Mouse (Mus musculus) limb, embryonic 14.5 days (tissue): ENCODE measurements around the gene Cisd1. TPM values are rescaled to one million over a fixed set of nuclear protein-coding genes. Genes with fewer than 3 reads are reported as not detected.
"Not testable (repeated sequence)": the region's sequence is repeated elsewhere in the genome, so short reads cannot be mapped to it uniquely, and the experiment has no call there.

Experiments
- ATAC-seq: fragments of 200-750 bp; cut with Nextera tagmentation; 2 replicates; pipeline ENCODE4 v1.8.0; 2017; ENCODE audit warnings: low read depth, moderate number of reproducible peaks, moderate TSS enrichment; ENCODE audit not compliant: low FRiP score
- DNase-seq: peaks from one replicate; pipeline ENCODE4 v3.0.0-alpha.2; 2015; ENCODE audit warnings: low spot score
- H3K27ac ChIP-seq: fragments of 300-500 bp; sonication (generic); replicated peaks from 2 replicates; pipeline ENCODE4 v1.5.1; 2014; ENCODE audit warnings: low read depth, mild to moderate bottlenecking, low read length, moderate library complexity, mixed read lengths
- H3K27me3 ChIP-seq: fragments of 300-500 bp; sonication (generic); 2 replicates; pipeline ENCODE4 v1.6.1; 2014; ENCODE audit warnings: low read length, mixed read lengths; ENCODE audit not compliant: control insufficient read depth, insufficient read depth
- H3K36me3 ChIP-seq: fragments of 300-500 bp; sonication (generic); 2 replicates; pipeline ENCODE4 v1.6.1; 2014; ENCODE audit warnings: mild to moderate bottlenecking, low read length, moderate library complexity, mixed read lengths; ENCODE audit not compliant: control insufficient read depth, insufficient read depth
- H3K4me1 ChIP-seq: fragments of 300-500 bp; sonication (generic); 2 replicates; pipeline ENCODE4 v1.6.1; 2014; ENCODE audit warnings: antibody characterized with exemption, low read length, mixed read lengths; ENCODE audit not compliant: control insufficient read depth, insufficient read depth
- H3K4me2 ChIP-seq: fragments of 300-500 bp; sonication (generic); replicated peaks from 2 replicates; pipeline ENCODE4 v1.6.1; 2014; ENCODE audit warnings: low read depth, mild to moderate bottlenecking, low read length, moderate library complexity; ENCODE audit not compliant: severe bottlenecking
- H3K4me3 ChIP-seq: fragments of 300-500 bp; sonication (generic); replicated peaks from 2 replicates; pipeline ENCODE4 v1.5.1; 2014; ENCODE audit warnings: low read length
- H3K9ac ChIP-seq: fragments of 300-500 bp; sonication (generic); 2 replicates; pipeline ENCODE4 v1.6.1; 2014; ENCODE audit warnings: mild to moderate bottlenecking, low read depth, low read length, moderate library complexity; ENCODE audit not compliant: severe bottlenecking
- H3K9me3 ChIP-seq: fragments of 300-500 bp; sonication (generic); 2 replicates; pipeline ENCODE4 v1.6.1; 2016; ENCODE audit warnings: low read length; ENCODE audit not compliant: control insufficient read depth
- POLR2A ChIP-seq: fragments of 200-500 bp; IDR thresholded peaks from 2 replicates; pipeline ENCODE4 v1.8.0; 2012; ENCODE audit warnings: inconsistent platforms, mild to moderate bottlenecking, moderate library complexity, borderline replicate concordance; ENCODE audit not compliant: insufficient read depth, insufficient read length; ENCODE audit errors: extremely low read depth
- whole genome bisulfite sequencing: fragments of 180-500 bp; shearing (Covaris S2); extraction: QIAGEN DNeasy Blood & Tissue Kit; methylation state at CpG from one replicate; pipeline ENCODE4 v1.1.7; 2014; 5-methylcytosine and 5-hydroxymethylcytosine counted together
- polyA plus RNA-seq, 2 experiments: library from polyadenylated mRNA; depleted of rRNA in 1 of 2; stranded (reverse) in 1 of 2; unstranded in 1 of 2; fragments of >200 nt; fragmentation: Nextera tagmentation in 1 of 2; extraction: Ambion mirVana in 1 of 2; gene quantifications; 2 replicates each; pipeline versions ENCODE4 v1.2.1 to v1.2.3; 2012 to 2014

The Cisd1 gene
- 25.0 and 35.7 TPM in 2 replicates for polyA plus RNA-seq (2012; rRNA removed)
- 79.1 and 80.0 TPM in 2 replicates for polyA plus RNA-seq (2014; fragmentation: Nextera tagmentation; extraction: Ambion mirVana)

DNA sequence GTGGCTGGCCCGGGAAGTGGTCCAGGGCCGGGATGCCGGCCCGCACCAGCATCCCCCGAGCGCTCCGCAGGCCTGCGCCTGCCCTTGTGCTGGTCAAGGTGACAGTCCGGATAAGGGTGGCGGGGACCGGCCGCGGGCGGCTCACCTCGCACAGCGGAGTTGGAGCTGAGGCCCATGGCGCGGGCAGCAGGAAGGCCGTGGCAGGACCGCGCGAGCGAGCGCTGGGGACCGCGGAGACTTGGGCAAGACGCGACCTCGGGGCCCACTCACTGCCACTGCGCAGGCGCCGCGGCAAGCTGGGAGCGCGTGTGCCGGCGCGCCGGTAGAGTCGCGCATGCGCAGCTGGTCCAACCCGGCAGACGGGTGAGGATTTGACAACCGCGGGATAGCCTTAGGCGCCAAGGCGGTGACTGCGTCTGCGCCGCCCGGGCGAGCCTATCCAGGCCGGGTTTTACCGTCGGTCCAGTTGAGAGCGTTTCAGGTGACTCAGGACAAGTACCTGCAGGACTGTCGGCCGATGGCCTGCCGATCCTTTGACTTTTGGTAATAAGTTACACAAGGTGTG, at the start of gene Cisd1:
Cisd1 (minus strand) TSS at position 376 of the 565 bp plus-strand sequence.
- Histone ChIP-seq H3K4me1 (peaks cover 20% of the 10 kb centered on the region), H3K9me3 (no peaks in the 10 kb centered on the region), H3K9ac (peak within 1 kb of the TSS; percentile 68), H3K27ac (no peak within 1 kb of the TSS), H3K36me3 (no peaks in the 10 kb centered on the region), H3K27me3 (no peaks in the 10 kb centered on the region), H3K4me3 (peak within 1 kb of the TSS; percentile 54), H3K4me2 (peak within 1 kb of the TSS; percentile 77)
- 0 out of 2 replicates have a peak, but pooled peaks have one; percentile 65 for TF ChIP-seq POLR2A
- DNase-seq: peak; percentile 93
- WGBS: under 1% methylated on average over 44 of the region's 60 CpGs
- ATAC-seq: peak; percentile 82

GRCm38 (mm10) chr10:71389311-71389710, 44.6 kb upstream of the Cisd1 start:
- no peak overlapping the region for H3K4me2 ChIP-seq
- no peaks in the 10 kb centered on the region for H3K36me3 ChIP-seq
- no peak for ATAC-seq
- H3K4me1 ChIP-seq: no peaks in the 10 kb centered on the region
- H3K27me3 ChIP-seq: no peaks in the 10 kb centered on the region
- H3K4me3 ChIP-seq: no peak overlapping the region
- H3K9me3 ChIP-seq: no peaks in the 10 kb centered on the region; the same call in 1 of the 2 replicates
- WGBS: 90% methylated on average over 5 of the region's 5 CpGs
- no peak for TF ChIP-seq POLR2A
- H3K27ac ChIP-seq: no peak overlapping the region
- no peak for DNase-seq
- no peak overlapping the region for H3K9ac ChIP-seq

- 64% methylated on average over 19 of the region's 19 CpGs for whole genome bisulfite sequencing
- TF ChIP-seq POLR2A: no peak
- no peak for ATAC-seq
Observed at GRCm38 (mm10) chr10:71384159-71385044, 39.6 kb upstream of the Cisd1 start.

GRCm38 (mm10) chr10:71383552-71383924, 38.8 kb upstream of the Cisd1 start:
- WGBS: 75% methylated on average over 6 of the region's 6 CpGs
- H3K36me3 ChIP-seq: peaks cover 20% of the 10 kb centered on the region
- not testable (repeated sequence) for H3K4me1 ChIP-seq, H3K4me2 ChIP-seq, H3K4me3 ChIP-seq, DNase-seq, H3K9ac ChIP-seq, H3K27ac ChIP-seq, H3K9me3 ChIP-seq, H3K27me3 ChIP-seq, ATAC-seq

More at GRCm38 (mm10) chr10:71384159-71385044, 39.6 kb upstream of the Cisd1 start:
- DNase-seq: no peak
- no peak overlapping the region for H3K4me3 ChIP-seq
- no peaks in the 10 kb centered on the region for H3K4me1 ChIP-seq
- peaks cover 13% of the 10 kb centered on the region for H3K36me3 ChIP-seq
- H3K27me3 ChIP-seq: no peaks in the 10 kb centered on the region
- H3K9me3 ChIP-seq: no peaks in the 10 kb centered on the region
- no peak overlapping the region for H3K27ac ChIP-seq
- H3K4me2 ChIP-seq: no peak overlapping the region
- H3K9ac ChIP-seq: no peak overlapping the region

DNA sequence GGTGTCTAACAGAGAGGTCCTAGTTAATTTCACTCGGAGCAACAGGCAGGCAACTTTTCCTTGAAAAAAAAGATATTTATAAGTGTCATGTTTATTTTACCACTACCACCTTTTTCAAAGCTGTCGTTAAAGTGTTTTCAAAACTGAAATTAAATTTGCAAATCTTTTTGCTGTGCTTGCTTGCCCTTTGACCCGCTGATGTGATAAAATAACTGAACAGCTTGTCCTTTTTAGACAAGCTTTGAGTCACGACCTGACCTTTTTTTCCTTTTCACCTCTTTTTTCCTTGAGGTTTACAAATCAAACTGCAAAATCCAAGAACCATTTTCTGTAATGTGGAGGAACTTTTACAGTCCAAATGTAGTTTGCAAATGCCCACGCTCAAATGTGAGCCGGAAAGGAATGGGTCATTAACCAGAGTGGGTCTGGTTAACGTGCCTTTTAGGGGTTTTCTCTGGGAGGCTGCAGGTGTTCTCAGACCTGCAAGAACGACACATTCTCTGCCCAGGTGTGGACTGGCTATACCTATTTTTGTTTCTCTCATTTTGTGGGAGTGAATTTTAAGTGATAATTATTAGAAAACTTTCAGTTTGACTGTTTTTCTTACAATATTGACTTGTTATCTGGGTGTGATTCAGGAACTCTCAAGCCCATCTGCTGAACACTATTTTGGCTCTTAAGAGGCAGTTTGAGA, 38.3 kb upstream of the Cisd1 start:
- H3K4me1 ChIP-seq: no peaks in the 10 kb centered on the region
- no peak overlapping the region for H3K27ac ChIP-seq
- H3K4me2 ChIP-seq: no peak overlapping the region
- no peak overlapping the region for H3K4me3 ChIP-seq
- H3K9ac ChIP-seq: no peak overlapping the region
- H3K36me3 ChIP-seq: peaks cover 23% of the 10 kb centered on the region
- no peak for ATAC-seq
- WGBS: 41% methylated on average over 8 of the region's 8 CpGs
- H3K27me3 ChIP-seq: no peaks in the 10 kb centered on the region
- no peaks in the 10 kb centered on the region for H3K9me3 ChIP-seq
- TF ChIP-seq POLR2A: no peak
- no peak for DNase-seq
